In the genomic region with DNA sequence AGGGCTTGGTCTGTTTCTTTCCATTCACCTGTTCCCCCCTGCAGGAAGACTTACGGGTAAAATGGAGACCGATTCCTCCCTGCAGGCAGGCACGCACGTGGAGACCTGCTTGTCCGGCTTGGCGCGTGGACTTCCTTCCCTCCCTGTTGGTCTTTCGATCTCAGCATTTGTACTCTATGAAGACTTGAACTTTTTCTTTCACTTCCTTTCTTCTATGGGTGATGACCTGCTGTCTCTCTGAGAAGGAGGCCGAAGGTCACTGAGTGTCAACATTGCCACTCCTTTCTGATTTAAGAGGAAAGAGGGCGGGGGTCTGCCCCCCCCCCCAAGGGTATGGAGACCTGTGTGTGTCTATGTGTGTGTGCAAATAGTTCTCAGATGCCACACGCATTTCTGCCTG, we compare ENCODE assay signal across 8 mouse cellular contexts. TPM values are rescaled to one million over a fixed set of nuclear protein-coding genes. Genes with fewer than 3 reads are reported as not detected.
A peak's percentile ranks its signal among the peaks of the same experiment; 100 is the strongest.
DNase-seq lines count a peak whose midpoint lies in the region; ATAC-seq and TF ChIP-seq lines count a peak whose summit lies in the region.

No protein-coding gene starts in this region.

- peaks cover 17% of the 10 kb centered on the region for H3K4me1 ChIP-seq in cerebellum, adult 2 months (ENCODE audit: control insufficient read depth, insufficient read depth, low read length)
- peaks cover 3% of the 10 kb centered on the region; the same call in 1 of the 2 replicates for H3K4me1 ChIP-seq in bone marrow, adult 2 months (ENCODE audit: control insufficient read depth, insufficient read depth, low read length)
- peaks cover 32% of the 10 kb centered on the region for H3K4me1 ChIP-seq in hindbrain, embryonic 14.5 days (replicated peaks; ENCODE audit: control insufficient read depth, insufficient read depth, low read length)
- peaks cover 6% of the 10 kb centered on the region for H3K4me1 ChIP-seq in midbrain, embryonic 11.5 days (ENCODE audit: control insufficient read depth, insufficient read depth, low read length)

- H3K4me2 ChIP-seq in hindbrain, embryonic 14.5 days (replicated peaks) = peak overlapping the region; percentile 76
- H3K4me2 ChIP-seq in midbrain, embryonic 11.5 days = peak overlapping the region; percentile 67; the same call in 1 of the 2 replicates

- no peak for TF ChIP-seq CTCF in cerebellum, adult 2 months (IDR thresholded peaks at IDR 0.05; ENCODE audit: borderline replicate concordance, insufficient read depth, low read depth, low read length)
- TF ChIP-seq CTCF in bone marrow, adult 2 months (IDR thresholded peaks at IDR 0.05; ENCODE audit: control insufficient read depth, insufficient read depth, low read length) = no peak

- peak overlapping the region; percentile 100 for H3K27ac ChIP-seq in cerebellum, adult 2 months (ENCODE audit: insufficient read depth, low read length)
- H3K27ac ChIP-seq in bone marrow, adult 2 months (ENCODE audit: control insufficient read depth, insufficient read depth, low read depth, low read length, poor library complexity) = peak overlapping the region; percentile 98
- peak overlapping the region; percentile 92 for H3K27ac ChIP-seq in hindbrain, embryonic 14.5 days
- H3K27ac ChIP-seq in midbrain, embryonic 11.5 days (ENCODE audit: low read depth, low read length) = no peak overlapping the region

- no peaks in the 10 kb centered on the region for H3K27me3 ChIP-seq in cerebellum, adult 2 months (ENCODE audit: control insufficient read depth, insufficient read depth, low read length)
- no peaks in the 10 kb centered on the region for H3K27me3 ChIP-seq in hindbrain, embryonic 14.5 days (ENCODE audit: control insufficient read depth, insufficient read depth, low read length)
- H3K27me3 ChIP-seq in midbrain, embryonic 11.5 days (ENCODE audit: control insufficient read depth, insufficient read depth, low read length) = peaks cover 5% of the 10 kb centered on the region; the same call in 1 of the 2 replicates

- peak overlapping the region; percentile 85 for H3K4me3 ChIP-seq in cerebellum, adult 2 months (replicated peaks; ENCODE audit: insufficient read depth, low read depth, low read length)
- H3K4me3 ChIP-seq in bone marrow, adult 2 months (replicated peaks; ENCODE audit: control insufficient read depth, low read depth, low read length) = peak overlapping the region; percentile 72
- H3K4me3 ChIP-seq in hindbrain, embryonic 14.5 days (replicated peaks; ENCODE audit: low read length) = peak overlapping the region; percentile 84
- no peak overlapping the region for H3K4me3 ChIP-seq in midbrain, embryonic 11.5 days (ENCODE audit: low read depth, low read length)

- no peaks in the 10 kb centered on the region for H3K9me3 ChIP-seq in hindbrain, embryonic 14.5 days (ENCODE audit: control insufficient read depth, low read length)
- no peaks in the 10 kb centered on the region for H3K9me3 ChIP-seq in midbrain, embryonic 11.5 days (ENCODE audit: control insufficient read depth, low read length)

- peak overlapping the region; percentile 95; the same call in 1 of the 2 replicates for H3K9ac ChIP-seq in hindbrain, embryonic 14.5 days
- no peak overlapping the region; the same call in 1 of the 2 replicates for H3K9ac ChIP-seq in midbrain, embryonic 11.5 days (ENCODE audit: low read length)

- no peak for TF ChIP-seq POLR2A in cerebellum, adult 2 months (IDR thresholded peaks at IDR 0.05; ENCODE audit: borderline replicate concordance, insufficient read depth, low read length)
- no peak for TF ChIP-seq POLR2A in bone marrow, adult 2 months (IDR thresholded peaks at IDR 0.05; ENCODE audit: borderline replicate concordance, control insufficient read depth, low read depth, low read length)

- 30% methylated on average over 11 of the region's 11 CpGs for WGBS in cerebellum, adult 2 months
- WGBS in bone marrow, adult 2 months = 10% methylated on average over 11 of the region's 11 CpGs
- 44% methylated on average over 11 of the region's 11 CpGs for WGBS in hindbrain, embryonic 14.5 days
- WGBS in midbrain, embryonic 11.5 days = 40% methylated on average over 11 of the region's 11 CpGs

- ATAC-seq in hindbrain, embryonic 14.5 days (ENCODE audit: low FRiP score) = no peak
- no peak for ATAC-seq in midbrain, embryonic 11.5 days (ENCODE audit: low FRiP score)

- DNase-seq in cerebellum, adult 2 months = no peak
- DNase-seq in cerebellum, adult 9-11 months = no peak
- DNase-seq in hindbrain, embryonic 14.5 days (ENCODE audit: low spot score) = no peak
- no peak for DNase-seq in midbrain, embryonic 11.5 days (ENCODE audit: low spot score, missing footprints)
- no peak for DNase-seq in adrenal gland, postnatal 4 days (ENCODE audit: low spot score in 2 of 2)
- DNase-seq in testis, postnatal 10 days (ENCODE audit: low spot score) = no peak
- no peak for DNase-seq in embryo, embryonic 11 days

- H3K36me3 ChIP-seq in hindbrain, embryonic 14.5 days (replicated peaks; ENCODE audit: control insufficient read depth, insufficient read depth) = no peaks in the 10 kb centered on the region
- H3K36me3 ChIP-seq in midbrain, embryonic 11.5 days (ENCODE audit: control insufficient read depth, insufficient read depth, low read length) = no peaks in the 10 kb centered on the region

RNA-seq across cellular contexts. Expression of a gene that starts 0.8 kb away (rescaled TPM):
- 27.5 and 28.7 TPM in 2 replicates for polyA plus RNA-seq in cerebellum, adult 2 months (2012; rRNA removed)
- 10.0 and 21.2 TPM in 2 replicates for polyA plus RNA-seq in bone marrow, adult 2 months (2011; ENCODE audit: insufficient read depth, insufficient read length, low replicate concordance, missing spikeins)
- polyA plus RNA-seq in hindbrain, embryonic 14.5 days (2014; fragmentation: Nextera tagmentation; extraction: Ambion mirVana) = 0.83 and 1.3 TPM in 2 replicates
- 0.11 and 0.29 TPM in 2 replicates for polyA plus RNA-seq in midbrain, embryonic 11.5 days (2014; fragmentation: Nextera tagmentation; extraction: Ambion mirVana)
- total RNA-seq in adrenal gland, postnatal 4 days (2021) = 10 to 100 TPM; 22.6 to 23.0 TPM
